In genomic region chr12:72476773-72477450, GRCm38 (mm10) we compare ENCODE assay signal across 16 mouse cellular contexts. TPM values are rescaled to one million over a fixed set of nuclear protein-coding genes. Genes with fewer than 3 reads are reported as not detected.
A peak's percentile ranks its signal among the peaks of the same experiment; 100 is the strongest.
DNase-seq lines count a peak whose midpoint lies in the region; TF ChIP-seq lines count a peak whose summit lies in the region.
"Had no signal": no experiment of that assay in that cellular context is flagged by ENCODE, and none has a peak within 500 bp of the region (broad histone marks: within the 10 kb centered on the region; RNA-seq: fewer than 3 reads in every experiment).

No protein-coding gene starts in this region.

- no peaks in the 10 kb centered on the region for H3K4me1 ChIP-seq in lung, adult 2 months (ENCODE audit: control insufficient read depth, insufficient read depth, low read length)
- H3K4me1 ChIP-seq: hindbrain, embryonic 13.5 days had no signal

- no peak for TF ChIP-seq POLR2A in lung, adult 2 months (IDR thresholded peaks at IDR 0.05; ENCODE audit: borderline replicate concordance, extremely low read depth, low read depth, low read length)

- no peak for TF ChIP-seq CTCF in lung, adult 2 months (IDR thresholded peaks at IDR 0.05; ENCODE audit: insufficient read depth, low read length)

- no peak overlapping the region for H3K4me3 ChIP-seq in lung, adult 2 months (replicated peaks; ENCODE audit: extremely low read depth, low read depth, low read length)
- H3K4me3 ChIP-seq: hindbrain, embryonic 13.5 days had no signal

- 74% methylated on average over 2 of the region's 2 CpGs for WGBS in lung, adult 2 months

- DNase-seq in cerebellum, postnatal 10 days = peak; percentile 49
- no peak for DNase-seq in cerebellum, adult 9-11 months
- peak; percentile 26 for DNase-seq in heart, postnatal 4 days
- no peak for DNase-seq in heart, adult 11 months
- DNase-seq in lung, postnatal 36 days = peak; percentile 18
- no peak for DNase-seq in lung, adult 2 months
- DNase-seq in kidney, postnatal 25 days = peak; percentile 25 to 33
- no peak for DNase-seq in natural killer cell, adult 2 months (ENCODE audit: low spot score in 2 of 2)
- DNase-seq: forebrain, postnatal 0 days; gastrocnemius, postnatal 10 days; left cerebral cortex, postnatal 4 days; lung, adult 18-20 months; midbrain, embryonic 14.5 days; retina, postnatal 1 day had no signal

RNA-seq across cellular contexts. Expression of gene Lrrc9, which starts 35.2 kb away (rescaled TPM):
- total RNA-seq in heart, postnatal 4 days (2021) = 1 to 10 TPM; 1.0 to 1.2 TPM
- 0.22 and 0.24 TPM in 2 replicates for polyA plus RNA-seq in lung, adult 2 months (2012; rRNA removed)
- polyA plus RNA-seq: Patski had no signal

RNA-seq across cellular contexts. Expression of gene Pcnx4, which starts 59.3 kb away (rescaled TPM):
- total RNA-seq in heart, postnatal 4 days (2021) = 1 to 10 TPM; 4.0 to 4.1 TPM
- 3.9 and 6.2 TPM in 2 replicates for polyA plus RNA-seq in lung, adult 2 months (2012; rRNA removed)

Comparison
In these comparisons a context has a peak if more than half of its experiments do, and no peak if none do; other contexts are left out.
1. DNase-seq: peak in cerebellum, postnatal 10 days (2 of 2), heart, postnatal 4 days (single experiment), lung, postnatal 36 days (single experiment) and kidney, postnatal 25 days (2 of 2); none in cerebellum, adult 9-11 months (single experiment), heart, adult 11 months (single experiment), lung, adult 2 months (single experiment) and natural killer cell, adult 2 months (0 of 2).